In genomic region chr17:23771284-23772218, GRCm38 (mm10) we compare ENCODE assay signal across 8 mouse cellular contexts. TPM values are rescaled to one million over a fixed set of nuclear protein-coding genes. Genes with fewer than 3 reads are reported as not detected.
A peak's percentile ranks its signal among the peaks of the same experiment; 100 is the strongest.
DNase-seq lines count a peak whose midpoint lies in the region; ATAC-seq and TF ChIP-seq lines count a peak whose summit lies in the region.

Flywch1 (minus strand) TSS chr17:23771602.

- TF ChIP-seq CTCF in cortical plate, adult 2 months (IDR thresholded peaks at IDR 0.05; ENCODE audit: extremely low read depth, insufficient read depth, low read length), result no peak

- ATAC-seq in activated CD4-positive, CD25-positive, alpha-beta regulatory T cell, adult 4 months, result peak; percentile 97

- H3K27me3 ChIP-seq in megakaryocyte, embryonic 14.5 days (replicated peaks), result no peaks in the 10 kb centered on the region

- H3K9me3 ChIP-seq in megakaryocyte, embryonic 14.5 days, result no peaks in the 10 kb centered on the region

- peak; percentile 95 to 98 for DNase-seq in gastrocnemius, adult 8-10 months (ENCODE audit: low spot score in 2 of 2)
- peak; percentile 94 for DNase-seq in hindlimb bud, embryonic 11.5 days (ENCODE audit: extremely low spot score, low read depth, low spot score)
- peak; percentile 98 to 99 for DNase-seq in left cerebral cortex, adult 8-10 months (ENCODE audit: low spot score in 2 of 2)
- DNase-seq in right cerebral cortex, postnatal 10 days (ENCODE audit: low spot score in 2 of 2), result peak; percentile 99
- peak; percentile 92 for DNase-seq in urinary bladder, postnatal 25 days (ENCODE audit: low spot score)

- peak within 1 kb of the TSS; percentile 77 for H3K27ac ChIP-seq in cortical plate, adult 2 months (ENCODE audit: insufficient read depth, low read length)

- peaks cover 6% of the 10 kb centered on the region for H3K4me1 ChIP-seq in cortical plate, adult 2 months (ENCODE audit: control insufficient read depth, insufficient read depth, low read length)
- H3K4me1 ChIP-seq in megakaryocyte, embryonic 14.5 days, result peaks cover 28% of the 10 kb centered on the region

- peak within 1 kb of the TSS; percentile 97 for H3K4me3 ChIP-seq in cortical plate, adult 2 months (ENCODE audit: insufficient read depth, low read length)
- peak within 1 kb of the TSS; percentile 96 for H3K4me3 ChIP-seq in megakaryocyte, embryonic 14.5 days (replicated peaks)

- H3K36me3 ChIP-seq in megakaryocyte, embryonic 14.5 days (replicated peaks; ENCODE audit: low read length), result peaks cover 6% of the 10 kb centered on the region

- TF ChIP-seq POLR2A in cortical plate, adult 2 months (IDR thresholded peaks at IDR 0.05; ENCODE audit: extremely low read depth, insufficient read depth, low read length), result peak; percentile 75; the same call in 1 of the 2 replicates

RNA-seq across cellular contexts. Expression of gene Flywch1, which starts in this region (rescaled TPM):
- polyA plus RNA-seq in activated CD4-positive, CD25-positive, alpha-beta regulatory T cell, adult 4 months (2017; shearing (Covaris generic)), result 10 to 100 TPM; 13.2 to 13.3 TPM
- polyA plus RNA-seq in cortical plate, adult 2 months (2012; rRNA removed), result 257 and 259 TPM in 2 replicates
- 10 to 100 TPM; 48.7 to 63.8 (median 54.3) TPM for total RNA-seq in gastrocnemius, adult 8-10 months (2022)
- total RNA-seq in left cerebral cortex, adult 8-10 months (2022), result 100 to 1,000 TPM; 423 to 484 (median 468) TPM
- polyA plus RNA-seq in megakaryocyte, embryonic 14.5 days (2012; ENCODE audit: insufficient read depth, low replicate concordance), result 6.0 and 53.7 TPM in 2 replicates

Comparison
In these comparisons a context has a peak if more than half of its experiments do, and no peak if none do; other contexts are left out.
1. Peak in every context shown above with its lines: DNase-seq, ATAC-seq, H3K4me3 ChIP-seq and H3K27ac ChIP-seq.
2. RNA of gene Flywch1 (total RNA-seq): 423 to 484 TPM in left cerebral cortex, adult 8-10 months; 48.7 to 63.8 TPM in gastrocnemius, adult 8-10 months; every median in the first group is over 4 times any median in the second.